Mouse (Mus musculus): ENCODE results near the gene Mon2.
"Not testable (repeated sequence)": the region's sequence is repeated elsewhere in the genome, so short reads cannot be mapped to it uniquely, and the experiment has no call there.

Gene Mon2

GRCm38 (mm10) chr10:123060831-123061230 lies 15.5 kb downstream of the Mon2 start:
- DNase-seq (ENCODE audit: extremely low read depth, low read depth, low spot score): no peak

- no peak for DNase-seq (ENCODE audit: extremely low read depth, low read depth, low spot score)
Measured at GRCm38 (mm10) chr10:123057082-123057481, 19.2 kb downstream of the Mon2 start.

DNA sequence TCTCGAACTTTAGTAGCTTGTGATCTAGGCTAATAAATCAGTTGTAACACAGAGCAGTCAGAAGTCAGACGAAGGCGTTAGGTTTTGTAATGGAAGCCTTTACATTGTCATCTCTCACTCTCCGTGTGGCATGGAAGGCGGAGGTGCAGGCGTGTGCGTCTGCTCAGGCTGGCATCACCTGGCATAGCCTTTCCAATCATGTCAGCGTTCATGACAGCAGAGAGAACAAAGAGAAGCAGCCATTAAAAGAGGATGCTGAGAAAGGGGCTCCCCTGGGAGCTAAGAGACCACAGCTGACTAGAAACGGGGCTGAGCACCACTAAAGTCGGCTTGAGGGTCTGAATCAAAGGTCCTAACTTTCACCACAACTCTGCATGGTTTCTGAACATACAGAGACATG lies 19.8 kb downstream of the Mon2 start:
- DNase-seq (ENCODE audit: extremely low read depth, low read depth, low spot score): no peak

DNA sequence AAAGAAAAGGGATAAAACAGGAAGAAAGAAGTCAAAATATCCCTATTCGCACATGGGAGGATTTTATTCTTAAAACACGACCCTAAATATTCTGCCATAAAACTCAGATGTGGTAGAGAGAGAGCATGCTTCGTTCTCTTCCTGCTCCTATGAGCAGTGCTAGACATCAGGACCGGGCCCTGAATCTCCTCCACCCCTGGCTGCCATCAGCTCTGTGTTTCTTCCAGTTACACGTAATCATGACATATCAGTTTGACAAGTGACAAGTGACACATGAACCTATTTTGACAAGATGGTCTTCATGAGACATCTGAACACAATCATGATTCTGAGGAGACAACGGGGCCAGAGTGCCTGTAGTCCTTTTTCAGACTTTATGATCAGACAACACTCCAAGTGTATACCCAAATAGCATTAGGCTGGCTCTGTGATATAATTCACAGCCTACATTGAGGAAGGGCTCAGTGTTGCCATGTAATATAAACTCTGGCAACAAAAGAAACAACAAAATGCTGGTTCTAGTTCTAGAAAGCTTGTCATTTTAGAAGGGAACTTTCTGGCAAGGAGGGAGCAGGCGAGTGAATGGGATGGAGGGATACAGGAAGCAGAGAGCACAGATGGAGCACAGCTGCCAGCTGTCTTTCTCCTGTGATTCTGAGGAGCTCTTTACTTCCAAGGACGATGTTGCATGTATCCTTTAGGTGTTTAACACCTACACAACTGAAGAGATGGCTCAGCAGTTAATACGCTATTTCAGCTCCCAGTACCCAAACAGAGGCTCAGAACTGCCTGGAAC lies 20.9 kb downstream of the Mon2 start:
- DNase-seq (ENCODE audit: extremely low read depth, low read depth, low spot score): no peak

DNA sequence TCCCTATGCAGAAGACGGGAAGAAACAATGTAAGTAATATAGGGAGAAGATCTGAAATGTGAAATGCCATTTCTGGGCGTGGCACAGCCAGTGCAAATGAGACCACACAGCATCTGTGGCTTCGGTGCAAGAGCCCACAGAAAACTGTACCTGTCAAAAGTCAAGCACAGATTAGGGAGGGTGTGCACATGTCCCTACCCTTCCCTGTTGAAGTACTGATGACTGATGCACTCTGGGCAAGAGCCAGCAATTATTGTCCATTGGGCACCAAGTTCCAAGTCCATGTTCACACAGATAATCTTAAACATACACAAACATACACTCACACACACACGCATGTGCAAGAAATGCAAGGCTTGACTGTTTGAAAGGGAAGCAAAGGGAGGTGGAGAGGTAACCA lies 22.7 kb downstream of the Mon2 start:
- DNase-seq (ENCODE audit: extremely low read depth, low read depth, low spot score): no peak

GRCm38 (mm10) chr10:123052021-123052420 lies 24.3 kb downstream of the Mon2 start:
- DNase-seq (ENCODE audit: extremely low read depth, low read depth, low spot score): no peak

DNA sequence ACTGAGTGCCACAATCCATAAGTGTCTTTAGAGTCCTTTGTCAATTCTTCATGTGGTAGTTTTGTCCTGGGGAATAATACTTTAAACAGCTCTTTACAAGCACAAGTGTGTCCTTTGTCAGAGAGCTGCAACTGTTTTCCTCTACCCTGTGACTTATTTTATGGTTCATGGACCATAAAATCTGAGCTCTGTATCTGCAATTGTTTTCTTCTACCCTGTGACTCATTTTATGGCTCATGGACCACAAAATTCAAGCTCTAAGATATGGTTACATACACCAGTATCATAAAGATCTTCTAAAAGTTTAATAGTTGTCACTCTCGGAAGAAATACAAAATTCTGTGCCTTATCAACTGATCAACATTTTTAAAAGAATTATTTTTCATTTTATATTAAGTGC lies 27.6 kb downstream of the Mon2 start:
- no peak for DNase-seq (ENCODE audit: extremely low read depth, low read depth, low spot score)

- DNase-seq (ENCODE audit: extremely low read depth, low read depth, low spot score): no peak
Measured at GRCm38 (mm10) chr10:123039936-123040335, 36.4 kb downstream of the Mon2 start.

DNA sequence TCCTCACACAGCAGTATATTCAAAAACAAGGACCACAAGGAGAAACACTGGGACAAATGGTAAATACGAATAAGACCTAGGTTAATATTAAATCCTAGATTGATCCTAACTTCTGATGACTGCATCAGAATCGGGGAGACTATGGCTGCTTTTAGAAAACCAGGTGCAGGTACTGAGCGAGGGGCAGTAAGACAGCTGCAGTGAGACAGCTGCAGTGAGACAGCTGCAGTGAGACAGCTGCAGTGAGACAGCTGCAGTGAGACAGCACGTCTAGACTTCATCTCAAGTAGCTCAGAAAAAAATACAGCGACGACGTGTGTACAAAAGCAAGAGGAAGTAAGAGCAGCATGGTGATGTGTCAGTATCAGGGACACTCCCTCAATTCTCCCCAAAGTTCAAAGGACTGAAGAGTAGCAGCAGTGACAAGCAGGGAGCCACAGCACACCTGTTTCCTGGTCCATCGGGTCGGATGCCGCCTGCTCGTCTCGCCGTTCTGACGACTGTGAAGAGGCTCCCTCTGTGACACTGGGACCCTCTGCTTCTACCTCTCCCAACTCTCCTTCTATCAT lies 44.1 kb downstream of the Mon2 start:
- DNase-seq (ENCODE audit: extremely low read depth, low read depth, low spot score): no peak

DNA sequence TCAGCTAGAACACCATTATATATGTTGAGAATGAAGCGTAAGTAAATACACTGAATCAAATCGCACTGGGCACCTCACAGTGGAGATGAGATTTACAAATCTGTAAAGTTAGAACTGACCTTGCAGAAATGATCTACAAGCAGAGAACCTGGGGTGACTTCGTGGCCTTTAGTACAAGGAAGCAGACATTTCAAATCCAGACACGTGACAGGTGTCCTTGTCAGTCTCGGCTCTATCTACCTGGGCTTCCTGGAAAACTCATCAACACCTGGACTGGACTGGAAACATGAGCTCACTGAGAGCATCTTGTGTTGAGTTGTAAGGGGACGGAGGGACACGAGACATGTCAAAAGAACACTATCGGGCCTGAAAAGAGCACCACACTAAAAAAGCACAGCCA lies 44.9 kb downstream of the Mon2 start:
- DNase-seq (ENCODE audit: extremely low read depth, low read depth, low spot score): no peak

GRCm38 (mm10) chr10:123030589-123030988 lies 45.7 kb downstream of the Mon2 start:
- no peak for DNase-seq (ENCODE audit: extremely low read depth, low read depth, low spot score)

DNA sequence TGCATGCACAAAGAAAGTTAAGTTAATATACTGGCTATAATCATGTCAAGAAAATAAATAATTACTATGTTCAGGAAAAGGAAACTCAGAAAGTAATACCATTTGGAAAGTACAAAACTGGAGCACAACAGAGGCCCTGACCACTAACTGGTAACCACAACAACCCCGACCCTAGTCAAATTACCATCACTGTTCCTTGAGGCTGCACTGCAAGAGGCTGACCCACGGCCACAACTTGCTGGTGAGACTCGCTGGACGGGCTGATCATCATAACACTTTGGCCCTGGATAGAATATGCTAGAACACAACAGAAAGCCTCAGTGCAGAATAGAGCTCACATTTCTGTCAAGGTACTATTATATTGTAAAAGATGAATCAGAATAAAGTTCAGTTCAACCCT lies 47.4 kb downstream of the Mon2 start:
- no peak for DNase-seq (ENCODE audit: extremely low read depth, low read depth, low spot score)

- not testable (repeated sequence) for DNase-seq (ENCODE audit: extremely low read depth, low read depth, low spot score)
Measured at GRCm38 (mm10) chr10:123026736-123027135, 49.6 kb downstream of the Mon2 start.

- DNase-seq (ENCODE audit: extremely low read depth, low read depth, low spot score): no peak
Measured at GRCm38 (mm10) chr10:123013435-123013834, 62.9 kb downstream of the Mon2 start.

DNA sequence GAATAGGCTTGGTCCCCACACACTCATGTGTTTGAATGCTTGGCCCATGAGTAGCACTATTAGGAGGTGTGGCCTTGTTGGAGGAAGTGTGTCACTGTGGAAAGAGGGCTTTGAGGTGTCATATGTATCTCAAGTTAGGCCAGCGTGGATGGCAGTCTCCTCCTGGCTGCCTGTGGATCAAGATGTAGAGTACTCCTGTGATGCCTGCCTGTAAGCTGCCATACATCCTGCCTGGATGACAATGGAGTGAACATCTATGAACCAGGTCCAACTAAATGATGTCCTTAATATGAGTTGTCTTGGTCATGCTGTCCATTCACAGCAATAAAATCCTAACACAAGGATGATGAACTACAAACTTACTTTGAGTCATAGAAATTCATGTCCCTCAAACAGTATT lies 64.9 kb downstream of the Mon2 start:
- DNase-seq (ENCODE audit: extremely low read depth, low read depth, low spot score): no peak

DNA sequence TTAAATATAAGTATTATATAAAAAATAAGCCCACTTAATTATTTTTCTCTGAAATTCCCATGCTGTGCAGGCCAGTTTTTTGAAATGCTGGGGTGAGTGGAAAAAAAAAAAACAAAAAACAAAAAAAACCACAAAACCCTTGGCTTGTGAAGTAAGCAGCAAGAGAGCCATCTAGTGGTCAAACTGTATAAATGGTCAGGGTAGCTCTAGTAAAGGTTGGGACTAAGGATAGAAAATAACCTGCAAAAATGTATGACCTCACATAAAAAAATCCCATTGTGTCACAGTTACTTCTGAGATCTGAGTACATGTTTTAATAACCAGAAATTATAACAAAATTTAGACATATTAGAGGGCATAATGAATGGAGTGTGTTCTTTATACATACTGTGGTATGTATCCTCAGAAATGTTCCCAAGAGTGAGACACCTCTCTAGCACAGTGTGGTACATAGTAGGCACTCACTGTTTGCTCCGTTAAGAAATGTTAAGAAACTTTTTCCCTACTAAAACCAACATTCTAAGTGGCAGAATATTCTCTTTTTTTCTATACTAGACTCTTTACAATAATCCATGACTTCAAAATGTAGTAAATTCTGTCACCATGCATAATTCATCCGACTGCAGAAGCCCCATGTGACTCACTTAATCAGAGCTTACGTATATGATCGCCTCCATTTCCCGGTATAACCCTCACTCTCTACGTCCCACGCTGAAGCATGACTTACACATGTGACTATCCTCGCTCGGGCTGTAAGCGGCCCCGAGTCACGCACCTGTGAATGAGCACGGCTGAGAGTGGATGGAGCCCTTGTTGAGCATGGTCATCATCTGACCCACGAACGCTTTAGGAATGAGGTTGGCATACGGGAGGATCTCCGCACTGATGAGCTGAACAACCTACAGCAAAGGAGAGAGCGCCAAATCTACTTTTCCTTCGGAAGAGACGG lies 70.8 kb downstream of the Mon2 start:
- DNase-seq (ENCODE audit: extremely low read depth, low read depth, low spot score): no peak

DNA sequence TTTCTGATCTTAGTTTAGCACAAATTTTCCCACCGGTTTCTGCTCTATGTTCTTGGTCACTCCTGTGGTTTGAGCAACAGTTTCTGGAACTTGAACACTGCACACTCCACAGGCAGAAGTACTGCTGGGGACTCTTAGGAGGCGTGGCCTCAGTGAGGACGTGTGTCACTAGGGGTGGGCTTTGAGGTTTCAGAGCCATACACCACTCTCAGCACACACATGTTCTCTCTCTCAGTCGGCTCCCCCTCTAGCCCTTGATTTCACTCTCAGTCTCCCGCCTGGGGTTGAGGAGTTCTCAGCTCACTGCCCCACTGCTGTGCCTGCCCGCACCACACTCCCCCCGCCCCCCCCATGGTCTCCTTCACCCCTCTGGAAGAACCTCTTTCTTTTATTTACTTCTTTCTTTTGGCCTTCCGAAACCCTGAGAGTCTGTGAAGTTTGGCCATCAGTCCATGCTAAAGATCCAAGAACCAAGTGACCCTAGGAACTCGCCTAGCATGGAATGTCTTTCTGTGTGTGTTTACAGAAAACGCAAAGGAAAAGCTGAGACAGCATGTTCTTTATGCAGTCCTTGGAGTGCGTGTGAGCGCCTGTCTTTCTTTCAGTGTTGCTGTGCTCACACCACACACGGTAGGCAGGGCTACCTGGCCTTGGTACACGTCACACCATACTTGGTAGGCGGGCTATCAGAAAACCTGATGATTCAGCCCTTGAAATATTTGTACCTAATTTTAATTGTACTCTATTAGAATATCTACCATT lies 71.6 kb downstream of the Mon2 start:
- DNase-seq (ENCODE audit: extremely low read depth, low read depth, low spot score): no peak

DNA sequence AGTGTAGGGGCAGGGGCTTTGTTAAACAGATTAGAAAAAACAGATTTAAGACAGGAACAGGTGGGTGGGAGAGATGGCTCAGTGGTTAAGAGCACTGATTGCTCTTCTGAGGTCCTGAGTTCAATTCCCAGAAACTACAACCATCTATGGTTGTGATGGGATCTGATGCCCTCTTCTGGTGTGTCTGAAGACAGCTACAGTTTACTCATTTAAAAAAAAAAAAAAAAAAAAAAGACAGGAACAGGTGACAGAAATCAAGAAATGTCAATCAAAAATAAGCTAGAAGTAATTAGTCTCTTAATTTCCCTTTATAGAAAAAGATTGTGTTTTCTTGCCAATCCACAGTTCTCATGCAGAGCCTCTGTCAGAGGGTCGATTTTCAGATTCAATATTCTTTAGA lies 74.3 kb downstream of the Mon2 start:
- DNase-seq (ENCODE audit: extremely low read depth, low read depth, low spot score): no peak

DNA sequence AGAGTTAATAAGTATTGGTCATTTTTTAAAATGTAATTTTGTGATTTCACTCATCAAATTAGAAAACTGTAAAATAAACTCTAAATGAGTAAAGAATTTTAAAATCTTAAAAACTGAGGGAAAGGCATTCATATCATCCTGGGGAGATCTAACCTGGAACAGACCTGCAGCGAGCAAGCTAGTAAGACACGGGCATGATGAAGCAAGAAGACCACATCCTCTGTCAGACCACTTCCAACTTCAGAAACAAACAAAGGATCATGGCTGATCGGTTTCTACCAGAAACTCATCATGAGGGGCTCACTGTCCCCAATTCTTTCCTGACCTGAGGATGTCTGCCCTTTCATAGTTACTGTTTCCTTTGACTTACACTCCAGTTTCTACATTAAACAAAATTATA lies 74.9 kb downstream of the Mon2 start:
- DNase-seq (ENCODE audit: extremely low read depth, low read depth, low spot score): no peak

GRCm38 (mm10) chr10:122999356-122999755 lies 76.9 kb downstream of the Mon2 start:
- DNase-seq (ENCODE audit: extremely low read depth, low read depth, low spot score): no peak

DNA sequence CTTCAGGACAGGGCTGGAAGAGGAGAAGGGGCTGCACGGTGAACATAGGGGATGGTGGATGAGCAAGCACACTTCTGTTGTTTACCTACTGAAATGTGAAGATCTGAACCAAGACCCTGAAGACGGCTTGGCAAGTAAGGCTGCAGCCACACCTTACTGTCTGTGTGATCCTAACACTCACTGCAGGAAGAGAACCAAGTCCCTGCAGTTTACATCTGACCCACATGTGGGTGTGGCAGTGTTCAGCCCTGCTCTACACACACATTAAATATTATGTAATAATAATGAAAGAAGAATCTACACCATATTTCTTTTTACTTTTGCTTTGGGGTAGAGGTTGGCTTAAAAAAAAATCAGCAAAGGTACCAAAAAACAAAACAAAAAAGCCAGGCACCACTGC lies 78.5 kb downstream of the Mon2 start:
- DNase-seq (ENCODE audit: extremely low read depth, low read depth, low spot score): no peak
